Mouse (Mus musculus): Measurements from ENCODE around the gene Gm10974. TPM values are rescaled to one million over a fixed set of nuclear protein-coding genes. Genes with fewer than 3 reads are reported as not detected.

Gm10974 gene
- total RNA-seq (2021), result not detected

DNA sequence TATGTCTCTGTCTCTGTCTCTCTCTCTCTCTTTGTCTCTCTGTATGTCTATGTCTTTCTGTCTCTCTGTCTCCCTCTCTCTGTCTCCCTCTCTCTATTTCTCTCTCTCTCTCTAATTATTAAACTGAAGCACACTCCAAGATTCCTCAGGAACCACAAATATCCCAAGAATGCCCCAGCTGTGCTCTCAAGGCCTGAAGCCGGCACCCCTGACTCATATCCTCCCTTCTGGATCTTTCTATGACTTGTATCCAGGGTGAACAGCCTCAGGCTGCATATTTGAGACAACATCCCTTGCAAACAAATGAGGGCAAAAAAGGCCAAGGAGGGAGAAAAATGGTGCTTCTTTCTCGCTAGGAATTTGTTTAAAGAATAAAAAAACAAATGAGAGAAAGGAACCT is at the start of gene Gm10974:
Gene Gm10974 (plus strand): TSS at position 2 of the 400 bp plus-strand sequence.
- intact Hi-C loops (cut with DNase I), result no loop called here
- DNase-seq (ENCODE audit: low spot score), result no peak

DNA sequence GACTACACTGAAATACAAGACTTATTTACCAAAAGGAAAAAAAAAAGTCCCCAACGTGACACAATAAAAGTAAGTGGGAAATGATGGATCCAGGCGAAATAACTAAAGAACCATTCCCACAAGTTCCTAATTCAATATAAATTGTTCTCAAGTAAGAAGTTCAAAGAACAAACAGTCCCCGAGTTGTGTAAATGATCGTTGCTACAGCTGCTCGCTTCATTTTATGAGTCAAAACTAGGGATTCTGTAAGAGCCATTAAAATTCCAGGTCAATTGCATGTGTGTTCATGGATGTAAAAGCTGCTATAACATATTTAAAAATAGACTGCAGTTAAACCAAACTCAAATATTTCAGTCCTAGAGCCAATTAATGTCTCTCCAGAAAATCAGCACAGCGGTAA is 47.6 kb upstream of the Gm10974 start:
- intact Hi-C loops (cut with DNase I), result no loop called here

DNA sequence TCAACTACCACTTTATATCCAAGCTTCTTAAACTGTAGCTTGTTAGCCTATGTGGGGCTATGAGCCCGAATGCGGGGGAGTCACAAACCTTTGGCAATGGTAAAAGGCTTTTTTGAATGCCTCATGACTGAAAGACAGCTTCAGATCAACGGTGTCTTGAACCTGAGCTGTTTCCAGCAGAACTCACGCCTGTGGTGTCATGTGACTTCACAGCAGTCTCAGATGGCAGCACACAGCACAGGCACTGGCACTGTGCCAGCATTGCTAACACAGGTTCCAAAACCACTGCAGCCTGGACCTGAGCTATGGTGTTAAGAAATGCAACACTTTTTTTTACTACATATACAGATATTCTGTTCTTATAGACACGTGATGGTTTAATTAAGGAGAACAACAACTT is 44.7 kb upstream of the Gm10974 start:
- no peak for DNase-seq (ENCODE audit: low spot score)
- intact Hi-C loops (cut with DNase I), result no loop called here

More for the DNA sequence above, 47.6 kb upstream of the Gm10974 start:
- no peak for DNase-seq (ENCODE audit: low spot score)

DNA sequence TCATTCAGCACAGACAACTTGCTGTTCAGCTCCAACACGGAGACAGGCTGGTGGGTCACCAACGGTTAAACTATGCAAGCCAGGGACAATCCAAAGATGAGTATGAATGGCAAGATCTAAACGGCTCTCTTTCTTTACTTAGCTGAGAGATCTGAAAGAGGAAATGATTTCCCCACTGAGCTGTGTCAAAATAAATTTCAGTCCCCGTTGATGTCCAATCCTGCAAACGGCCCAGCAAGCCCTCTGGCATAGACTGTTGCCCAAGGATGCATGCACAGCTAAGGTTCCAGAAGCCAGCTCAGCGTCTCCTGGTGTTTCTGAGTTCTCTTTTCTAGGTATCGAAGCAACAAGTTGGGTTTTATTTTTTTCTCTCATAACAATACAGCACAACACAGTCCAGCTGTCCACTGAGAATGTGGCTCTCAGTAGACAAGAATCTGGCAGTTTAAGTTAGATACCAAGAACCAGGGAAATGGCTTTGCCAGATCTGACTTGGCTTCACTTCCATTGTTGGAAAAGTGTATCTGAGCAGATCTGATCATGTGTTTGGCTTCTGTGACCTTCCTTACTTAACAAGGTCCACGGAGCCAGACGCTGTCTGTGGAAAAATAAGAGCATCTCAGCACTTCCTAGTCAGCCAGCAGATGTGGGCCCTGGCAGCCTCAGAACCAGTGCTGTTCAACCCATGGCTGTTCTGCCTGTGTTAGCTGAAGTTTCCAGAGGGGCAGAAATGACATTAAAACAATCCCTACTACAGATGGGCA is 42.3 kb upstream of the Gm10974 start:
- peak; percentile 46 for DNase-seq (ENCODE audit: low spot score)
- intact Hi-C loops (cut with DNase I), result no loop called here

- no peak for DNase-seq (ENCODE audit: low spot score)
- intact Hi-C loops (cut with DNase I), result no loop called here
Observed at GRCm38 (mm10) chr7:66325419-66326053, 40.2 kb upstream of the Gm10974 start.

DNA sequence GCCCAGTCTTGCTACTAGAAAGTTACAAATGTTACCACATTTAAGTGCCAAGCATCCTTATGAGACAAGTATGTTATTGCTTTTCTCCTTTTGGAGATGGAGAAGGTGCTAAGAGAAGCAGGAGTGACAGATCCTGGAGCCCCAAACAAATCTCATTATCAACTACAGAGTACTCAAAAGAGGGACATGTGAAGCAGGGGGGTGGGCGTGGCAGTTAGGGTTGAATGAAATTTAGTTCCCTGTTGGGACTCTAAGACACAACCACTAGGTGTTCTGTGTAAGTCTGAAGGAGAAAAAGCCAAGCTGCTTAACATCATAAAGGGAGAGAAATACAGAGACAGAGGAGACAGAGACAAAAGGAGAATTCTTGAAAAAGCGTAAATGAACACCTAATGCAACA is 38.2 kb upstream of the Gm10974 start:
- intact Hi-C loops (cut with DNase I), result no loop called here
- DNase-seq (ENCODE audit: low spot score), result no peak

- DNase-seq (ENCODE audit: low spot score), result no peak
- intact Hi-C loops (cut with DNase I), result no loop called here
Observed at GRCm38 (mm10) chr7:66330610-66331009, 35.1 kb upstream of the Gm10974 start.

- no peak for DNase-seq (ENCODE audit: low spot score)
- intact Hi-C loops (cut with DNase I), result no loop called here
Observed at GRCm38 (mm10) chr7:66332340-66332739, 33.4 kb upstream of the Gm10974 start.

- intact Hi-C loops (cut with DNase I), result loop anchor here (2.0 kb wide), 1 partner anchor 21 kb away; no protein-coding TSS in a partner anchor
- no peak for DNase-seq (ENCODE audit: low spot score)
Observed at GRCm38 (mm10) chr7:66333906-66334500, 31.7 kb upstream of the Gm10974 start.

- intact Hi-C loops (cut with DNase I), result no loop called here
- no peak for DNase-seq (ENCODE audit: low spot score)
Observed at GRCm38 (mm10) chr7:66336955-66337354, 28.8 kb upstream of the Gm10974 start.

DNA sequence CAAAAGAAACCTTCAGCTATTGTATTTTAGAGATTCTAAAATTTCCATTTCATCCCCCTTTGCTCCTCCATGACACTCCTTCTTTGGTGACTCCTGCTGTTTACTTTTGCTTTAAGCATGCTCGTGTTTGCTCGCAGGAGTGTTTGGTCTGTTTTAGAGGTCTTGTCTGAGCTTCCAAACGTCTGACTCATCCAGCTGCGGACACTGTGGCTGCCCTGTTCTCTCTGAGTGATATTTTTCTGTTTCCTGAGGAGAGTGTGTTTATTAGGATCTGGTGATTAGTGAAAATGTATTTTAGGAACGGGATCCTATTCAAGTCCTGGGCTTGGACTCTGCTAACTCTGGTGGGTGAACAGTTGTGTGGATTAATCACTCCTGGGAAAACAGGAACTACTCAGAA is 26.1 kb upstream of the Gm10974 start:
- intact Hi-C loops (cut with DNase I), result no loop called here
- DNase-seq (ENCODE audit: low spot score), result no peak

DNA sequence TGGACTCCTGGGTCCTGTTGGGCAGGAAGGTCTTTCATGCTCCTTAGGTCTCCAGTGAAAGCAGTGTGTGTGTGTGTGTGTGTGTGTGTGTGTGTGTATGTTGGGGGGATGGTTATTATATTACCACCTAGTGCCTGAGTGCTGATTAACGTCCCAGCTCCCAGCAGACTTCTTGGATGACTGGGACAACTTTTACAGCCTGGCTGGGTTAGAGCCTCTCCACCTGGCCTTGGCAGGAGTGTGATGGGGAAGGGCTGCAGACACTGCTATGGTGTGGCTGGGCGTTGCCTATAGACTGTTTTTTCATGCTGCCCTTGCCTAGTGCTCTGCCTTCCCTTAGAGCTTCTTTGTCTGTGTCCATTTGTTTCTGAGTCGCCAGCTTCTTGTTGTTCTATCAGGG is 25.7 kb upstream of the Gm10974 start:
- DNase-seq (ENCODE audit: low spot score), result no peak
- intact Hi-C loops (cut with DNase I), result no loop called here

- intact Hi-C loops (cut with DNase I), result loop anchor here (2.0 kb wide), 1 partner anchor 46 kb away; the partner anchor contains the start of gene Lrrk1
- no peak for DNase-seq (ENCODE audit: low spot score)
Observed at GRCm38 (mm10) chr7:66342323-66342722, 23.4 kb upstream of the Gm10974 start.

- no peak for DNase-seq (ENCODE audit: low spot score)
- intact Hi-C loops (cut with DNase I), result loop anchor here (2.0 kb wide), 1 partner anchor 46 kb away; the partner anchor contains the start of gene Lrrk1
Observed at GRCm38 (mm10) chr7:66342831-66343230, 22.9 kb upstream of the Gm10974 start.

DNA sequence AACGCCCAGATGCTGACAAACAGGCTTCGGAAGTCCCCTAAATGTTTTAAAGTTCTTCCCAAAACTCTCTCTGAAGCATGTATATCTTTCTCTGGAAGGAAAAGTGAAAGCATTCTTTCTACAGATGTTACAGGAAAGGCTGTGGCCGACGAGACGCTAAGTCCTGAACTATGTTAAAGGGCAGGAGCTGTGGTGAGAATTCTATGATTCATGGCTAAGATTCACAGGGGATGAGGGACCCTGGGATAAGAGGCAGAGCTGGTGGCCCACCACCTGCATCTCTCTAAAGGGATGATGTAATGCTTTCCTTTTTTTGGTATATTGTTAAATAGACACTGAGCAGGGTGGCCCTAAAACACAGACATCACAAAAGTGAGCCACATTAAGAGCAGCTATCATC is 22.4 kb upstream of the Gm10974 start:
- intact Hi-C loops (cut with DNase I), result loop anchor here (2.0 kb wide), 1 partner anchor 45 kb away; the partner anchor contains the start of gene Lrrk1
- no peak for DNase-seq (ENCODE audit: low spot score)

DNA sequence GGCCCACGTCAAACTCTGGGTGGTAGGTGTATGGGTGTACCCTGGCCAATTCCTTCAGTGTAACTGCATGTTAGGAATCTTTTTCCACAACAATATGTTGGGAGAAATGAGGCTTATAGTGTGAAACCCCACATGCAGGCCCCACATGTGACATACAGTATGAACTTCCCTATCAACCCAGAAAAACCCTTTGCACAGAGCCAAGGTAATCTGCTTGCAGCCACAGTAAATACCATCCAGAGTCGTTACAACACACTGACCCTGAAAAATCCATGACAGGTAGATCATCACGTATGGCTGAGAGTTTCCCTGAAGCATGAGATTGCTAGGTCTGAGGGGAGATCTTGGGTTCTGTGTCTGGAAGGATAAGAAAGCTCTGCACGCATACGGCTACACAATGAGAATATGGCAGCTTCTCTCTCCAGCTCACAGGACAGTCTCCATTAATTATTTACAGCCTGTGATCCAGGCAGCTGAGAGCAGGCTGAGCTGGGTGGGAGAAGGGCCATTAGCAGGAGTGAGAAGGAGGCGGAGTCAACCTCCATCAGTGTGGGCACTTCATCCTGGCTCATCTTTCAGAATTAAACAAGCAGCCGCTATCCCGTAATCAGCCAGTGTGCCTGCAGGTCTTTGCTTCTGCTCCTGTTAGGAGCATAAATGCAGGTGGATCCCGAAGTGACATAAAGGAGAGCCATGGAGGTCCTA is 18.6 kb upstream of the Gm10974 start:
- intact Hi-C loops (cut with DNase I), result no loop called here
- DNase-seq (ENCODE audit: low spot score), result no peak

- no peak for DNase-seq (ENCODE audit: low spot score)
- intact Hi-C loops (cut with DNase I), result no loop called here
Observed at GRCm38 (mm10) chr7:66348588-66348987, 17.1 kb upstream of the Gm10974 start.

- intact Hi-C loops (cut with DNase I), result no loop called here
- no peak for DNase-seq (ENCODE audit: low spot score)
Observed at GRCm38 (mm10) chr7:66349670-66350069, 16.0 kb upstream of the Gm10974 start.

GRCm38 (mm10) chr7:66351074-66351473 is 14.6 kb upstream of the Gm10974 start:
- intact Hi-C loops (cut with DNase I), result no loop called here
- DNase-seq (ENCODE audit: low spot score), result no peak

GRCm38 (mm10) chr7:66354911-66355310 is 10.8 kb upstream of the Gm10974 start:
- intact Hi-C loops (cut with DNase I), result no loop called here

More at GRCm38 (mm10) chr7:66354911-66355310, 10.8 kb upstream of the Gm10974 start:
- no peak for DNase-seq (ENCODE audit: low spot score)
